Mouse (Mus musculus): ENCODE results near the gene Uqcrq. TPM values are rescaled to one million over a fixed set of nuclear protein-coding genes. Genes with fewer than 3 reads are reported as not detected.

Uqcrq gene
- polyA plus RNA-seq (2021): 664 TPM

DNA sequence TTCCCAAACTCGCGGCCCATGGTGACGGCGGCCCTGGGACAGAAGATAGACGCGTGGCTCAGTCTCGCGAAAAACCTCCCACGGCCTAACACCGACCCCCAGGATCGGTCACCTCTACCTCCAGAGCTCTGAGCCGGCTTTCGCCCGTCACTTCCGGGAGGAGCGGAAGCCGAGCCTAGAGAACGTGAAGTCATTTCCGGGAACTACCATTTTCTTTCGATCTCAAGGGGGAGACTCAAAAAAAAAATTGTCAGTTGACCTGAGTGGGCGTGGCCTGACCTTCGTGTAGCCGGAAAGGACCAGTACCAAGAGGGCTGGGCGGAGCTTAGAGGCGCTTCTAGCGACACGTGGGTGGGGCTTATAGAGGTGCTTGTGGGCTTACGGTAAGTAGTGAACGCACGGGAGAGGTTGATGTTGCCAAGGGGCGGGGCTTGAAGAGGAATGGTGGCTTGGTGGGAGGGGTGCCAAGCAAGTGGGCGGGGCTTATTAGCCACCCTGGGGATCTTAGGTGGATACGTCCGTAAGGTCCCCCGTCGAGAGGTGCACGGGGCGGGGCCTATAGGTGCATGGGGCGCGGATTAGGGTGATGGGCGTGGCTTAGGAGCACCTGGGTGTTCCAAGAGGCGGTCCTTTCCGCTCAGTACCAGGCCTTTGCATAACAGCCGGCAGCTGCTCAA, at the start of gene Uqcrq, which contains the start of gene Gdf9:
Gene Uqcrq, minus strand, starts transcription at position 162 of the 677 bp plus-strand sequence.
Gene Gdf9, plus strand, starts transcription at position 354 of the 677 bp plus-strand sequence.
- ChIA-PET CTCF (interaction anchor here (1.2 to 2.0 kb wide), 2 partner anchors 14 kb away, joined by 3 to 8 read pairs; no protein-coding TSS in a partner anchor), POLR2A (no interaction called here)
- no peaks in the 10 kb centered on the region for H3K27me3 ChIP-seq
- in situ Hi-C loops (cut with MboI; ENCODE audit: low pct_unique_long_range_greater_than_20kb): no loop called here
- ATAC-seq (peak; percentile 84), DNase-seq (ENCODE audit: low read depth, low spot score) (peak; percentile 97)
- no peak for TF ChIP-seq CTCF (IDR thresholded peaks at IDR 0.05)

DNA sequence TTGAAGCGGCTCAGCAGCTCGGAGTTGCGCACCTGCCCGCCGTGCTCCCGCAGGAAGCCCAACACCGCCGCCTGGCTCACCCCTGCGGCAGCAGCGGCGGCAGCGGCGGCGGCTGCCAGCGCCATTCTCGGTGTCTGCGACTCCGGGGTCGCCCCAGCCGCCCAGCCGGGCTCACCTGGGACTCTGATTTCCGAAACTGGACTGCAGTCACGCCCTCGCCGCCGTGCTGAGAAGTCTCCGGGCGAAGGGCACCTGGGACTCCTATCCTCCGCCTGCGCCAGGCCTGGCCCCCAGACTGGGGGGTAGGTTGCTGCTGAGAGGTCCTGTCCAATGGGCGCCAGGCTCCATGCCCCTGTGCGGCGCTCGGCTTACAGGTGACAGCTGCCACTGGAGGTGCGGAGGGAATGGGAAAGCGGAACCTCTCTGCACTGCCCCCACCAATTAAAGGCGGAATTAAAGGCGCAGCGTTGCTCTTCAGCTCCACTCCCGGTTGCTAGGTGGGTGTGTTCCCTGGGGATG, 49.2 kb upstream of the Uqcrq start, which contains the start of the genes Gm9945 and Sowaha:
Gene Gm9945, plus strand, starts transcription at position 384 of the 519 bp plus-strand sequence.
Gene Sowaha, minus strand, starts transcription at position 492 of the 519 bp plus-strand sequence.
- no peak for ATAC-seq
- POLR2A ChIA-PET: no interaction called here
- in situ Hi-C loops (cut with MboI; ENCODE audit: low pct_unique_long_range_greater_than_20kb): no loop called here
- DNase-seq (ENCODE audit: low read depth, low spot score): no peak
- CTCF ChIA-PET: no interaction called here
- TF ChIP-seq CTCF (IDR thresholded peaks at IDR 0.05): no peak
- peaks cover 50% of the 10 kb centered on the region for H3K27me3 ChIP-seq

DNA sequence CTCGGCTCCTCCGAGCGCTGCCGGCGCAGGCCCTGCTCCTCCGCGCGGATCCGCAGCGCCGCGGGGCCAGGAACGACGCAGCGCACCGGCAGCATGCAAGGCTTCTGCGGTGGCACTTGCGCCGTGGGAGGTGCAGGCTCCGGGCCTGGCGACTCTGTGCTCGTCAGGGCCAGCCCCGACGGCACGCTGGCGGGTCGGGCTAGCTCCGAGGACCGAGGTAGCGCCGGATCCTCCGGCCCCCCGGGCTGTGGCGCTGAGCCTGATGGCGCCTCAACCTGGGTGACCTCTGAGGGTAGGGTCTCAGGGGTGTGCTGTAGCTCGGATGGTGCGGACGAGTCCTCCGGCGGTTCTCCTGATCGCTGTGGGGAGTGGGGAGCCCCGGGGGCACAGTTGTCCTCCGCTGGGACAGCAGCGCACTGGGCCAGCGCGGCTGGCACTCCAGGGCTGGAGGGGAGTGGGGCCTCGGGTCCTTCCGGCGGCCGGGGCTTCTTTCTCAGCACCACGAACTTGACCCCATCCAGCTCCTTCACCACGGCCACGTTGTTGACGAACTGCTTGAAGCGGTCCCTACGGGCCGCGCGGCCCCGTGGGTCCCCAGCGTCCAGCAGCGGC, 48.6 kb upstream of the Uqcrq start:
- in situ Hi-C loops (cut with MboI; ENCODE audit: low pct_unique_long_range_greater_than_20kb): no loop called here
- ChIA-PET POLR2A (no interaction called here), CTCF (no interaction called here)
- DNase-seq (ENCODE audit: low read depth, low spot score) (no peak), ATAC-seq (no peak)
- TF ChIP-seq CTCF (IDR thresholded peaks at IDR 0.05): no peak
- peaks cover 50% of the 10 kb centered on the region for H3K27me3 ChIP-seq

DNA sequence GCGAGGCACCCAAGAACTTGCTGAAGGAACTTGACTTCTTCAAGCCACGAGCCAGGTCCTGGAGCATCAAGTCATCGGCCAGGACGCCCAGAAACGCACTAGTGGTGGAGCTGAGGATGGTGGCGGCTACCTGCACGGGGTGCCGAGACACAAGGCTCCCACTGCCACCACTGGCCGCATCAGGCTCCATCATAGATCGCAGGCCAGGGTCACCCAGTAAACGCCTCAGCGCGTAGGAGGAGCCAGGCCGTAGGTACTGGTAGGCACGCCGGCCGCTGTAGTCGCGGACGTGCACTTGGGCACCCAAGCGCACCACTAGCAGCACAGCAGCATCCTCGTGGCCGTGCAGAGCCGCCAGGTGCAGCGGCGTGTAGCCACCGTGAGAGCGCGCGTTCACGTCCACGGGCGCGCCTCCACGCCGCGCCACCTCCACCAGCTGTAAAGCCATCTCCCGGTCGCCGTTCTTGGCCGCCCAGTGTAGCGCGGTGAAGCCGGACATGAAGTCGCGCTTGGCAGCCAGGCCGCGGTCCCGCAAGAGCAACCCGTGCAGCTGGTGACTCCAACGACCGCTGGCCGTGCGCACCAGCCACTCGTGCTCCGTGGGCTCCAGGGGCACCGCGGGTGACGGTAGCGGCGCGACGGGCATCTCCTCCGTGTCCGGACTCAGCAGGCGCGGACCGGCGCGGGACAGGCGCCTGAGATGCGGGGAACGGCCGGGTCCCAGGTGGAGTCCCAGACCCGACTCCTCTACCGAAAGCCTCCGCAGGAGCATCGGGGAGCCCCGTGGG, 47.9 kb upstream of the Uqcrq start:
- TF ChIP-seq CTCF (IDR thresholded peaks at IDR 0.05): no peak
- no peak for ATAC-seq
- POLR2A ChIA-PET: no interaction called here
- CTCF ChIA-PET: interaction anchor here (0.6 kb wide), 1 partner anchor 14 kb away, joined by 3 read pairs; no protein-coding TSS in a partner anchor
- no peak for DNase-seq (ENCODE audit: low read depth, low spot score)
- in situ Hi-C loops (cut with MboI; ENCODE audit: low pct_unique_long_range_greater_than_20kb): no loop called here
- H3K27me3 ChIP-seq: peaks cover 52% of the 10 kb centered on the region

DNA sequence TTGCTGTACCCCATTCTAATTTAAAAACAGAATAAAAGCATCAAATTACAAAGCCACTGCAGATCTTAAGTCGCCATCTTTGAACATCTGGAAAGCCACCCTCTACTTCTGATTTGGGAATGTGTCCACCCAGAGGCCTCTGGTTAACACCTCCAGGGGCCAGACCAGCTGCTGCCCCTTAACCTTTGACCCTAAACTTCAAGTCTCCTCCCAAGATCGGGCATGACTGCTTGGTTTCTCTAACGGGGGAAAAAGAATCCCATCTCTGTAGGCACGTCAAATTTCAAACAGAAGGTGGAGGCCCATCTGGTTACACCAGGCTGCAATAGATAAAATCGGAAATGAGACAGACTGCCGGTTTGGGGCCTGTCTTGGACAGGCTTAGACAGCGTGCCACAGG, 47.2 kb upstream of the Uqcrq start:
- ChIA-PET POLR2A (no interaction called here), CTCF (interaction anchor here (0.6 kb wide), 1 partner anchor 15 kb away, joined by 3 read pairs; no protein-coding TSS in a partner anchor)
- no peak for TF ChIP-seq CTCF (IDR thresholded peaks at IDR 0.05)
- in situ Hi-C loops (cut with MboI; ENCODE audit: low pct_unique_long_range_greater_than_20kb): no loop called here
- ATAC-seq (no peak), DNase-seq (ENCODE audit: low read depth, low spot score) (no peak)
- peaks cover 57% of the 10 kb centered on the region for H3K27me3 ChIP-seq

DNA sequence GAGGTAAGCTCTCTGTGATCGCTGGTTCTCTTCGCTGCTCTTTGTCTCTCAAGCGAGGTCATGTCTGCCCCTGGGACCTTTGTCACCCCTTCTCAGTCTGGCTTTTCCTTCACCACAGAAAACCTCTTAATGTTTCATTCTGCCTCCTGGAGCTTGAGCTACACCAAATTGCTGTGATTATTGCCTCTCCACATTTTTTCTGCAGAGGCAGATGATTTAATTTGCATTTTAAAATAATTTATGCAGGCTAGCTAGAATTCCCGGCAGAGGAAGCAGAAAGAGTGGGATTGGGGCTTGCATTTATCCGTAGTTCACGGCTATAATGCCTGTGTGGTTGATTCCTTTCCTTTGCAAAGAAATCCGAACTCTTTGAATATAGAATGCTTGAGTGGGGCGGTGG, 45.0 kb upstream of the Uqcrq start:
- H3K27me3 ChIP-seq: peaks cover 61% of the 10 kb centered on the region
- ATAC-seq (no peak), DNase-seq (ENCODE audit: low read depth, low spot score) (no peak)
- in situ Hi-C loops (cut with MboI; ENCODE audit: low pct_unique_long_range_greater_than_20kb): no loop called here
- POLR2A ChIA-PET: no interaction called here
- no peak for TF ChIP-seq CTCF (IDR thresholded peaks at IDR 0.05)
- CTCF ChIA-PET: no interaction called here

DNA sequence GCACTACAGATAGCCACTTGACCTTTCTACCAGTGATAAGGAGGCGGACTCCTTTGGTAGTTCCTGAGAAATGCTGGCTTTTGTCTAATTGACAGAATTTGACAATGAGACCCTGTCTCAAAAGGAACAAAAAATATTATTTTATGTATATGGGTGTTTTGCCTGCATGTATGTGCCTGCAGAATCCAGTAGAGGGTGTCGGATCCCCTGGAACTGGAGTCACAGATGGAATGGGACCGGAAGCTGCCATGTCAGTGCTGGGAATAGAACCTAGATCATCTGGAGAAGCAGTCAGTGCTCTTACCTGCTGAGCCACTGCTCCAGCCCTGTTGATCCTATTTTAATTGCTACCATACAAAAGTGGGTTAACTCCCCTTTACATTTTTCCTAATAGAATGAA, 42.1 kb upstream of the Uqcrq start:
- in situ Hi-C loops (cut with MboI; ENCODE audit: low pct_unique_long_range_greater_than_20kb): loop anchor here (5.0 to 25.0 kb wide), 2 partner anchors 115 to 415 kb away; partner anchors contain the start of gene Slc22a5
- ATAC-seq (no peak), DNase-seq (ENCODE audit: low read depth, low spot score) (no peak)
- ChIA-PET CTCF (interaction anchor here (2.1 kb wide), 1 partner anchor 155 kb away, joined by 6 read pairs; no protein-coding TSS in a partner anchor), POLR2A (no interaction called here)
- H3K27me3 ChIP-seq: peaks cover 35% of the 10 kb centered on the region
- TF ChIP-seq CTCF (IDR thresholded peaks at IDR 0.05): no peak

DNA sequence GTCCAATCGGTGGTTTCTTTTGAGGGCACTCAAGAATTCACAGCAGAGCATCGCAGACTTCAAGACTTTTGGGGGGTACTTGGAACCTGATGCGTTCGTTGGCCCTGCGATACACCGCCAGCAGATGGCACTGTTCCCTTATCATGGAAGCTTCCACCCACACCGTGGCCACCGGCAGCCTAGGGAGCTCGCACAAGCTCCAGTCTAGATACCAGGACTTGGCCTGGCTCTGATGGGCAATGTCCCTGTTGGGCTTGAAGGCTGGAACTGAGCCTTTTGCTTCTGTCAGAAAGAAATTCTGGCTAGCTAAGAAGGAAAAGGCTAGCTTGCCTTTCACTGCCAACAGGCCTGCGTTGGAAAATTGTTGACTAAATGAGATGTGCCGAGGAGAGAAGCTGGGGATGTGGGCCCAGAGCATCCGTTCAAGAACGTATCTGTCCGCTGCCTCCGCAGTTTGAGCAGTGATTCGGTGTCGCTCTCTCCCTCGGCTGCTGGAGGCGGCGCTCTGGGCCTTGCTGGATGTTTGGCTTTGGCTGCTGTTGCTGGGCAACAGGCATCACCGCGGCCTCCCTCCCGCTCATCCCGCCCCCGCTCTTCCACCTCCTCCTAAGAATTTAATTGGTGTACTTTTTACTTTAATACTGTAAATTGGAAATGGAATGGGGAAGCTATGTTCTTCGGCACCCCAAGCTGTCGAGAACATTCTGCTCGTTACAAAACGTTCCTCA, 39.5 kb upstream of the Uqcrq start, which contains the start of gene Gm9837:
Gene Gm9837, minus strand, starts transcription at position 512 of the 728 bp plus-strand sequence.
- CTCF ChIA-PET: interaction anchor here (0.7 to 1.3 kb wide), 10 partner anchors 9 to 267 kb away, joined by 3 to 5 read pairs (median 4); no protein-coding TSS in a partner anchor
- ATAC-seq (peak; percentile 69), DNase-seq (ENCODE audit: low read depth, low spot score) (no peak)
- in situ Hi-C loops (cut with MboI; ENCODE audit: low pct_unique_long_range_greater_than_20kb): loop anchor here (5.0 to 25.0 kb wide), 3 partner anchors 117 to 417 kb away; partner anchors contain the start of gene Slc22a5
- TF ChIP-seq CTCF (IDR thresholded peaks at IDR 0.05): peak; percentile 96
- peaks cover 17% of the 10 kb centered on the region for H3K27me3 ChIP-seq
- POLR2A ChIA-PET: interaction anchor here (0.5 to 0.6 kb wide), 2 partner anchors 99 to 1420 kb away, joined by 3 to 4 read pairs; no protein-coding TSS in a partner anchor

DNA sequence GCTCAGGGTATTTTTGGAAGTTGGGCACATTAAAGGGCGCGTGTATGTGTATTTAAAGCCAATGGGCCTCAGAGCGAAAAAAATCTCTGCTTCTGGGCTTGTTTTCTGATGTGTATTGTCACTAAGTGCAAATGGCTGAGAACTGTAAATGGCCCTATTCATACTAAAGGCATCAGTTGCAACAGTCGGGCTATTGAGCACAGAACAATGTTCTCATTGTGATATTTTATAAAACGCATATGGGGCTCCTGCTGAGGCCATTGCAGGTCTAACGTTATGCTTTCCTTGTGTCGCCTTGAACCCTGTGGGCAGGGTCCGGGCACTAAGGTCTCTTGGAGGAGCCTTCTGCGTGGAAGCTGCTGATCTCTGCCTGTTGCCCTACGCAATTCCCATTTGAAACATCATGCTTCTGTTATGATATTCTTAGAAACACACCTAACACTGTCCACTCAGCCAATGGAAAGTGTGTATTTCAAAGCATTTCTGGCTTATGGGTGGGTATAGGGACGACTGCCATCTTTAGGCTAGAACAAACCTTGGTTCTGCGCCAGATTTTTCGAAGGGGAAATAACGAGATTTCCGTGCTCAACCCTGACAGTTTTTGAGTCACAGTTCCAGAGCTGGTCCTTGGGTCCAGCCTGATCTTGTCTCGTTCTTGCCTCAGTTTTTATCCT, 38.8 kb upstream of the Uqcrq start:
- ChIA-PET CTCF (interaction anchor here (0.7 to 1.3 kb wide), 8 partner anchors 8 to 225 kb away, joined by 3 to 5 read pairs (median 4); no protein-coding TSS in a partner anchor), POLR2A (no interaction called here)
- TF ChIP-seq CTCF (IDR thresholded peaks at IDR 0.05): no peak
- no peak for DNase-seq (ENCODE audit: low read depth, low spot score)
- peaks cover 17% of the 10 kb centered on the region for H3K27me3 ChIP-seq
- ATAC-seq: no peak
- in situ Hi-C loops (cut with MboI; ENCODE audit: low pct_unique_long_range_greater_than_20kb): loop anchor here (5.0 to 25.0 kb wide), 2 partner anchors 158 to 418 kb away; partner anchors contain the start of gene Slc22a5

Measured in Patski (cell line).